Mouse (Mus musculus): ENCODE measurements around the gene Gm28827. TPM values are rescaled to one million over a fixed set of nuclear protein-coding genes. Genes with fewer than 3 reads are reported as not detected.
"Not testable (repeated sequence)": the region's sequence is repeated elsewhere in the genome, so short reads cannot be mapped to it uniquely, and the experiment has no call there.

Gene Gm28827
- not detected for total RNA-seq (2022)

DNA sequence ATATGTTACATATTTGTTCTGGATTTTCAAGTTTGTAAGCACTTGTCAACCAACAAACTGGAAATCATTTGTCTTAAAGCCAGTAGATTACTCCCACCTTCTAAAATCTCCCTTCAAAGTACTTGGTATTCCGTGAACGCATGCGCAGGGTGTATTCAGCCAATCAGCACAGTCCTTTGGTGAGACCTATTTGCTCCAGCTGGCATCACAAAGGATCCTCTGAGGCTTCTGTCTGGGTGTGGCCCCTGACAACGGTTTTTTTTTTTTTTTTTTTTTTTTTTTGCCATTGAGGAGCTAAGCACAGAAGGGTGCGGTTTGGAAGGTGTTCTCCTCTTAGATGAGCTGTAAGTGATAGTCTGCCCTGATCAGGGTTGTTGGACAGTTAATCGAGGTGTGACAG, at the start of gene Gm28827:
Gene Gm28827, plus strand, starts transcription at position 301 of the 400 bp plus-strand sequence.
- not testable (repeated sequence) for DNase-seq (ENCODE audit: low spot score in 2 of 2)
